Mouse (Mus musculus) layer of hippocampus, adult 6 months (tissue): ENCODE data around the gene Olfr974. TPM values are rescaled to one million over a fixed set of nuclear protein-coding genes. Genes with fewer than 3 reads are reported as not detected.

Experiments used
- long read RNA-seq, 2 experiments: library from polyadenylated mRNA; unstranded; transcript quantifications; one replicate each; pipeline ENCODE4 v2.0.0; 2019 to 2020
- polyA plus RNA-seq: library from polyadenylated mRNA; unstranded; fragments of <200 nt; fragmentation: Nextera tagmentation; gene quantifications from 2 replicates; pipeline ENCODE4 v1.2.3, GENCODE M21; 2021

Olfr974 gene
- not detected in 2 replicates for polyA plus RNA-seq
- long read RNA-seq, experiment 1, result 0 reads
- long read RNA-seq, experiment 2, result 0 reads

DNA sequence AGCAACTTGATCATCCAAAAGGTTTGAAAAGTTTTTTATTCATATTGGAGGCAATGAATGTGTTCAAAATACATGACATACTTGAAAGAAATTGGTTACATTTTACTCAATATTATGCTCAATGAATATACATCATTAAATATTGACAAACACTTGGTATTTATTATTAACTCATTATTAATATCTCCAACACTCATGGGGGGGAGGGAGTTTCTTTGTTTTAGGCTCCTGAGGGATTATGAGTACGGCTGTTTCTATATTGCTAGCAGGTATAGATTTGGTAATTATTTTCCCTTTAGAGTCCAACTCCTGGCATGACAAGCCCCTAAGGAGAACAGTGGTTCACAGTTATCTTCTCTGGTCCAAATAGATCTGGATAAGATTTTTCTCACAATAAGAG, at the start of gene Olfr974:
Gene Olfr974 (plus strand): TSS at position 301 of the 400 bp plus-strand sequence.

DNA sequence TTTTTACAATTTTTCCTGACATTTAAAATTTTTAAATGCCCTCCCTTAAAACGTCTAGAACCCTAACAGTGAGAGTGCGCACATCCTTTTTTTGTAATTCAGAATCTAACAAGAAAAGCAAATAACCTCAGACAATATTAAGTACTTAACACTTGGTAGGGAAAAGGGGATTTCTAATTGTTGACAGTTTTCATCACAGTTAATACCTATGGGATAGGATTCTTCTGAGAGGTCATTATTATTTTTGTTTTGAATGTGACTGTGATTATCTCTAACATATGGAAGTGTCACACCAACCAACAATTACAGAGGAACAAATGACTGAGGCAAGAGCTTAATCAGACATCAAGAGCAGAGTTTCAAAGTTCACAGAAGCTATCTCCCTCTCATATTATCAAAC, 30.3 kb upstream of the Olfr974 start, which contains the start of gene Olfr229:
Gene Olfr229 (plus strand): TSS at position 301 of the 400 bp plus-strand sequence.

DNA sequence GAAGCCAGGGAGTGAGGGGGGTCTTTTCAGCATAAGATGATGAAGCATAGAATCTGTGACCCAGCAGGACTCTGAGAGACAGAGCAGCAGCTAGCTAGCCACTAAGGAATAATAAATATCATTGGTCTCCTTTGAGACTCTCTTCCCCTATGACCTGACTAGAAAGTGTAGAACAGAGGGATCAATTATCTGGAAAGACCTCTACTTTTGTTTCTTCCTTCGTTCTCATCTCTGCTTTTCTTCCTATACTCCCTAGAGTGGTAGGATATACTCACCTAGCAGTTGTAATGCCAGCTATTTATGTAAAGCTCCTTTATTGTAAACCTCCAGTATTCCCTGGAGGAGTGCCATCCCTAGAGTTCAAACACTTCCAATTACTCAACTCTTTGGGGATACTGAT, 14.6 kb downstream of the Olfr974 start, which contains the start of gene Olfr975:
Gene Olfr975 (minus strand): TSS at position 101 of the 400 bp plus-strand sequence.

DNA sequence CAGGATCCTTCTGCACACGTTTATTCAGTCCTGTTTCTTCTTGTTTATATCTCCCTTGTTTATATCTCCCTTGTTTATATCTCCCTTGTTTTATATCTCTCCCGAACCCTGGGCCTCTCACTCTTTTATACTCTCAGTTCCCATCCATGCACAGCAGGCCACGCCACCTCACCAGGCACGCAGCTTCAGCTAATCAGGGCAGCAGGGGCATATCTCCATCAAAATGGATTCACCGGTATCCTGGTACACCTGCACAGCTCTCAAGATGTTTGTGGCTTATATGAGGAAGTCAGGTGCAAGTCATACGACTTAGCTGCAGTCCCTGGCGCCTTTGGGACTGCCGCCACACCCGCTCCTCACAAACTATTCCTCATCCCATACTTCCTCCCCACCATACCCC, 23.7 kb downstream of the Olfr974 start, which contains the start of gene Olfr976:
Gene Olfr976 (minus strand): TSS at position 101 of the 400 bp plus-strand sequence.

DNA sequence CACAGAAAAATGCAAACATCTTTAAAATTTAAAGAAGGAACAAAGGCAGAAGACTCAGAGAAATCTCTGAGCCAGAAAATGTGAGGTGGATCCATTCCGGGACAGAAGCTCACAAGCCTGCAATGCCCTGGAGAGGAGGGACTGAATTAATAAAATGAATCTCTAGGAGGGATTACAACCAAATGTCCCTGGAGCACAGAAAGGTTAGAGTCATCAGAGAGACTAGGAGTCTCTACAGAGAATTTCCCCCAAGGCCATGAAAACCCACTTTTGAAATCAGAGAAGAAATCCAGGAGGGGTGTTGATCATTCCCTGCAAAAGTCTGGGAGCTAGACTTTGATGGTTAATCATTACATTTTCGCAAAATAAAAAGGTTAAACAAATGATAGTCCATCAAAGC, 54.5 kb downstream of the Olfr974 start, which contains the start of gene Olfr978:
Gene Olfr978 (plus strand): TSS at position 301 of the 400 bp plus-strand sequence.

Other genes starting within 250 kb of the Olfr974 start
- not detected in 2 replicates for gene Olfr149, start 230.4 kb upstream of the Olfr974 start, polyA plus RNA-seq
- not detected in 2 replicates for gene Olfr965, start 226.1 kb upstream of the Olfr974 start, polyA plus RNA-seq
- not detected in 2 replicates for gene Olfr150, start 206.5 kb upstream of the Olfr974 start, polyA plus RNA-seq
- not detected in 2 replicates for gene Olfr967, start 191.3 kb upstream of the Olfr974 start, polyA plus RNA-seq
- not detected in 2 replicates for gene Olfr968, start 154.2 kb upstream of the Olfr974 start, polyA plus RNA-seq
- not detected in 2 replicates for gene Olfr969, start 146.6 kb upstream of the Olfr974 start, polyA plus RNA-seq
- gene Olfr970, start 128.6 kb upstream of the Olfr974 start, polyA plus RNA-seq, result not detected in 2 replicates
- not detected in 2 replicates for gene Olfr971, start 100.6 kb upstream of the Olfr974 start, polyA plus RNA-seq
- gene Olfr972, start 71.1 kb upstream of the Olfr974 start, polyA plus RNA-seq, result not detected in 2 replicates
- gene Olfr229, start 30.2 kb upstream of the Olfr974 start, polyA plus RNA-seq, result not detected in 2 replicates
- gene Olfr975, start 14.5 kb downstream of the Olfr974 start, polyA plus RNA-seq, result not detected in 2 replicates
- gene Olfr976, start 23.6 kb downstream of the Olfr974 start, polyA plus RNA-seq, result not detected in 2 replicates
- gene Olfr978, start 54.6 kb downstream of the Olfr974 start, polyA plus RNA-seq, result not detected in 2 replicates
- not detected in 2 replicates for gene Olfr979, start 66.0 kb downstream of the Olfr974 start, polyA plus RNA-seq
- gene Olfr980, start 72.1 kb downstream of the Olfr974 start, polyA plus RNA-seq, result not detected in 2 replicates
- not detected in 2 replicates for gene Olfr981, start 84.0 kb downstream of the Olfr974 start, polyA plus RNA-seq
- not detected in 2 replicates for gene Olfr982, start 136.3 kb downstream of the Olfr974 start, polyA plus RNA-seq
- gene Olfr983, start 156.1 kb downstream of the Olfr974 start, polyA plus RNA-seq, result not detected in 2 replicates
- not detected in 2 replicates for gene Olfr984, start 176.7 kb downstream of the Olfr974 start, polyA plus RNA-seq
- not detected in 2 replicates for gene Olfr985, start 192.7 kb downstream of the Olfr974 start, polyA plus RNA-seq
- not detected in 2 replicates for gene Tmem225, start 210.6 kb downstream of the Olfr974 start, polyA plus RNA-seq
- gene Olfr986, start 243.4 kb downstream of the Olfr974 start, polyA plus RNA-seq, result not detected in 2 replicates